Mouse (Mus musculus): ENCODE data around the gene Unc5b. TPM values are rescaled to one million over a fixed set of nuclear protein-coding genes. Genes with fewer than 3 reads are reported as not detected.
A peak's percentile ranks its signal among the peaks of the same experiment; 100 is the strongest.

Unc5b gene
- polyA plus RNA-seq, 1 experiment from 2014 or later, result 3.0 TPM

DNA sequence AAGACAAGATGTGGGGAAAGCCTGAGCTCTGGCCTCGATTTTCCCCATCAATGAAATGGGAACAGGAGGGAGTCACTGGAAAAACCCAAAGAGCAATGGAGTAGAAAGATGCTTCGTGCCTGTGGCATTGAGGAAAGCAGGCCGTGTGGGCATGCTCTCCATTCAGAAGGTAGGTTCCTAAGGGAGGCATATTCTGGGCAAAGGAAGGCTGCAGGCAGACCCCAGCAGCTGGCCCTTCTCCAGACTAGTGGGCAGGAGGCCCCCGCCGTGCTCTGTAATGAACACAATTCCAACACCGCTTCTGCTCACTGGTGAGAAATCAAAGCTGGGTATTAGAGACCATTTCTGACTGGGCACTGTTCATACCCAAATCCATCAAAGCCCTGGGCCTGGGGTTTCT is 2.3 kb downstream of the Unc5b start:
- H3K4me1 ChIP-seq, result peaks cover 54% of the 10 kb centered on the region
- WGBS, result 20% methylated on average over 6 of the region's 6 CpGs
- H3K9ac ChIP-seq, result no peak overlapping the region
- no peaks in the 10 kb centered on the region for H3K9me3 ChIP-seq
- H3K36me3 ChIP-seq, result no peaks in the 10 kb centered on the region
- no peak for ATAC-seq (ENCODE audit: low FRiP score, low read depth)
- no peak overlapping the region for H3K27ac ChIP-seq
- H3K4me2 ChIP-seq (replicated peaks), result peak overlapping the region; percentile 95
- H3K27me3 ChIP-seq (replicated peaks), result peaks cover 79% of the 10 kb centered on the region
- H3K4me3 ChIP-seq, result 0 out of 2 replicates have a peak overlapping the region, but pooled peaks have one; percentile 4

DNA sequence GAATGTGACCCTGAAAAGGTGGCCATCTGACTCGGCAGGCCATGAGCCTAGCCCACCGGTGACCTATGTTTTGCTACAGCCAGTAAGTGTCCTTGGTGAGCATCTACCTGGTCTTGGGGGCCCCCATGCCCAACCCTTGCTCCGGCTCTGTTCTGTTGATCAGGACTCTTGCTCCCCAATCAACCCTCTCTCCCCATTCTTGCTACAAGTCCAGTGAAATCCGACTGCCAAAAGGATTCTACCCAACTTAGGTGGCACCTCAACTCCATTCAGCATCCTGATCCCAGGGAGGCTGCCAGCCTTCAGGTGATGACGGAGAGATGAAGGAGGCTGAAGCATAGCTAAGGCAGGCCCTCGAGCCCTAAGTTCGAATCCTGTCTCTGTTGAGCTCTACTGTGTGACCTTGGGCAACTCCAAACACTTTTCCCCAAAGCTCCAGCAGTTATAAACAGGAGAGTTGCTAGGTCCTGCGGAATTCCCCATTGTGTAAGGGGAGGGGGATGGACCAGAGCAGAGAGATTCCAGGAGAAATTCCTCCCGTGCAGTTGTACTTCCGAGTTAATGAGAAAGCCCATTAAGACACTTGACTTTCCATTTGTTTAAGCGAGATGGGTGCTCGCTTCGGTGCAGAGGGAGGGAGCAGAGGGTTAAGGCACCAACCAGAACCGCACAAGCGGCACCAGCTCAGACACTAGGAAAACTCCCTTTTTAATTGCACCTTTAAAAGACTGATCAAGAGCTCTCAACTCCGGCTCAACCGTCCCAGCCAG is 3.3 kb downstream of the Unc5b start:
- Histone ChIP-seq H3K36me3 (no peaks in the 10 kb centered on the region), H3K4me1 (peaks cover 64% of the 10 kb centered on the region), H3K9ac (no peak overlapping the region), H3K27ac (no peak overlapping the region), H3K9me3 (no peaks in the 10 kb centered on the region), H3K4me3 (no peak overlapping the region), H3K27me3 (replicated peaks) (peaks cover 73% of the 10 kb centered on the region), H3K4me2 (replicated peaks) (peak overlapping the region; percentile 83)
- no peak for ATAC-seq (ENCODE audit: low FRiP score, low read depth)
- 34% methylated on average over 17 of the region's 17 CpGs for WGBS

DNA sequence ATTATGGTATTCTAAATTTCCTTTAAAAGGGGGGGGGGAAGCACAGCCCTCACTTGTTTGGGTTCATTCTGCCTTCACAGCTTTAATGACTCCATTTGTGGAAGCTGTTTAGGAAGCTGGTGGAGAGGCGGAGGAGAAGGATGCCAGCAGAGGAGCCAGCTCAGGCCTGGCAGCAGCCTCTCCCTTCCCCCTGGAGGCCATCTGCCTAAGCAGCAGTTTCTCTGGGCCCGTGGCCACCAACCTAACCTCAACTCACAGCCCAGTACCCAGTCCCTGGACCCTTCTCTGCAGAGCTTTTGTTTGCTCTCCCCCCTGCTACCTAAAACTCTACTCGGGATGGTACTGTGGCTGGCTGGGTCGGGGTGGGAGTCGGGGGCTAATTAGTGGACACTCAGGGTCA is 4.1 kb downstream of the Unc5b start:
- Histone ChIP-seq H3K4me2 (replicated peaks) (peak overlapping the region; percentile 83), H3K4me1 (peaks cover 64% of the 10 kb centered on the region), H3K36me3 (no peaks in the 10 kb centered on the region), H3K27me3 (replicated peaks) (peaks cover 65% of the 10 kb centered on the region), H3K27ac (no peak overlapping the region), H3K9ac (peak overlapping the region; percentile 21; the same call in 1 of the 2 replicates), H3K9me3 (no peaks in the 10 kb centered on the region), H3K4me3 (peak overlapping the region; percentile 27; the same call in 1 of the 2 replicates)
- no peak for ATAC-seq (ENCODE audit: low FRiP score, low read depth)
- WGBS, result 17% methylated on average over 5 of the region's 5 CpGs

DNA sequence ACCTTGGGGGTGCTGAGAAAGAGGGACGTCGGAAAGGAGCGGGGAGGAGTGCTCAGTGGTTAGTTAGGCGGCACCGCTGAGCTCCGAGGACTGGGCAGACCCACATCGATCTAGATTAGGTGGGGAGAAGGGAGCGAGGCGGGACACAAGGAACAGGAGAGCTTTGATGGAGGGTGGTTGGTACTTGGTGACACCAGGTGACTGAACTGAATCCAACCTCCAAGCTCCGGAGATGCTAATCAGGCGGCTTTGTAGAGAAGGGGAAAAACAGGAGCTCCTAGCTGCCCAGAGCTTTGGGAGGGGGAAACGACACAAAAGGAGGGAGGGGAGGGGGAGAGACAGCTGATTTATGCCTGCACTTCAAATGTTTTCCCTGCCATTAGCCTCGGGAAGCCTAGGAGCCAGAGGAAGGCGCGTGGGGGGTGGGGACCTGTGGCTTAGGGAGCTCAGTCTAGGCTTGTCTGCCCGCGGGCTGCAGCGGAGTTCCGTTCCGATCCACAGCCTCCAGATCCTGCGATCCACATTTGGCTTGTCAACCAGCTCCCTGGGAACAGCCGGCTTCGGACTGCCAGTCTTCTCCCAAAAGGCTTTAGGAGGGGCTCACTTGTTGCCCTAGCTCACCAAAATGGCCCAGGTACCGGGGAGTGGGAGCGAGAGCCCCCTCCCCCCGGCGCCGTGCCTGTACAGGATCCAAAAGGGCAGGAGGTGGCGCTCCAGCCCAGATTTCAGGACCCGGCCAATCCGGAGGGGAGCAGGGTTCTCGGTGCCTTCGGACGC is 4.7 kb downstream of the Unc5b start:
- peak; percentile 51 for ATAC-seq (ENCODE audit: low FRiP score, low read depth)
- H3K27me3 ChIP-seq (replicated peaks), result peaks cover 59% of the 10 kb centered on the region
- under 1% methylated on average over 34 of the region's 34 CpGs for WGBS

DNA sequence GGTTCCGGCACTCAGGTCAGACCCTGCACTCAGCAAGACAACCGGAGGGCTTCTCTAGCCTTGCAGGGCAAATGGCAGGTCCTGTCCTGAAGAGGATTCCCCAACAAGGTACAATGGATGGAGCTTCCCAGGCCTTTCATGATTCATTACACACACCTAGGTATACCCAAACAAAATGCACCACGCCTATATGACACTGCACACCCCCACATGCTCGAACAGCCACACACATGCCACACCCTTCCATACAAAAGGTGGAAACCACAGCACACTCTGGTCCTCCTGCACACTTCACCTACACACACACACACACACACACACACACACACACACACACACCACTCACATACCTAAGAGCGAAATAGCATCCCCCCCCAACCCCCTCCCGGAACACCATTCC is 5.4 kb downstream of the Unc5b start:
- no peak overlapping the region for H3K27ac ChIP-seq
- H3K9ac ChIP-seq, result no peak overlapping the region
- 48% methylated on average over 6 of the region's 6 CpGs for WGBS
- H3K4me1 ChIP-seq, result peaks cover 63% of the 10 kb centered on the region
- ATAC-seq (ENCODE audit: low FRiP score, low read depth), result peak; percentile 34; the same call in 1 of the 2 replicates
- peak overlapping the region; percentile 83 for H3K4me2 ChIP-seq (replicated peaks)
- H3K27me3 ChIP-seq (replicated peaks), result peaks cover 56% of the 10 kb centered on the region
- no peaks in the 10 kb centered on the region for H3K9me3 ChIP-seq
- no peaks in the 10 kb centered on the region for H3K36me3 ChIP-seq
- H3K4me3 ChIP-seq, result no peak overlapping the region

More for the DNA sequence above, 4.7 kb downstream of the Unc5b start:
- Histone ChIP-seq H3K4me3 (peak overlapping the region; percentile 27), H3K4me2 (replicated peaks) (peak overlapping the region; percentile 83), H3K4me1 (peaks cover 64% of the 10 kb centered on the region), H3K9ac (peak overlapping the region; percentile 21; the same call in 1 of the 2 replicates), H3K36me3 (no peaks in the 10 kb centered on the region), H3K9me3 (no peaks in the 10 kb centered on the region), H3K27ac (no peak overlapping the region)

DNA sequence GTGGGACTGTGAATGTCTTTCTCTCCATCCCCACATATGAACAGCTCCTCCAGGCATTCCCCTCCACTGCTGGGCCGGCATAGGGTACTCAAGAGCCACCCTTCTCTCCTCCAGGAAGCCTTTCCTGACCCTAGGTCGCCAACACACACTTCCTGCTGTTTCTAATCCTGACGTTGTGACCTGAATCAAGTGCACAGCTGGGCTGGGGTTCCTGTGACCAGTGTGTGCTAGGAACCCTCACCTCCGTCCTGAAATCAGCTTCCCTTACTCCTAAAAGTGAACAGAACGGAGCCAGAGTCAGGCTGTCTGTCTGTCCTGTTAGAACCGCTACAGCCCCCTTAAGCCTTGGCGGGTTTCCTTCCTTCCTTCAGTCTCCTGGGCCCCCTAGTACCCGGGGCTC is 7.6 kb downstream of the Unc5b start:
- ATAC-seq (ENCODE audit: low FRiP score, low read depth), result no peak

DNA sequence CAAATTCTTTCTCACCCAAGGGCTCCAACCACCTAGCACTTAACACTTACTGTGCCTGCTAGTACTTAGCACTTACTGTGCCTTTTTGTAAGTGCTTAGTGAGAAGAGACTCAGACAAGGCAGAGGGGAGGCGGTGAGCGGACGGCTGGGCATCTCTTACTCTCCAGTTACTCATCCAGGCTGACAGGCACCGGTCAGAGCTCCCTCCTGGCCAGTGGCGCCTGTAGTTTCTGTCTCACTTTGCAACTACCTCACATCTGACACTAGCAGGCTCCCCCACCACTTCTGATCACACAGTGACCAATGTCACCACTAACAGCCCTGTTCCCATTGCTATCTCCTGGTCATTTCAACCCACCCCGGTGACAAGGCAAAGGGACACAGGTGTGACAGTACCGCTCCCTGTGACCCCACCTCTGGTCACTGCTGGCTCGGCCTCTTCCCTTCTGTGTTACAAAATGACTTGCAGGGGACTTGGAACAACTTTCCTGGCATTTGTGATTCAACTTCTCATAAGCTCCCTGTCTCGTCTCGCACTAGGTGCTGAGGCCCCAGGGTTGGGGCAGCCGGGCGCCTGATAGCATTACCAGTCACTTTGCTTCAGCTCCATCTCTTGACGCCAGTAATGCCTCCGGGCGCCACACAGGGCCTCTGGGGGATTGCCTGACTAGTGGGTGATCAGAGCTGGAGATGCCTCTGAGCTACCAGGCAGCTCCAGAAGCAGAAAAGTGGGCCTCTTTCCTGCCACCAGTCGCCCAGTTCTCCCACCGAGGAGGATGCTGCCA is 8.5 kb downstream of the Unc5b start:
- no peak for ATAC-seq (ENCODE audit: low FRiP score, low read depth)
- no peak overlapping the region for H3K4me3 ChIP-seq
- peaks cover 25% of the 10 kb centered on the region for H3K27me3 ChIP-seq (replicated peaks)
- H3K27ac ChIP-seq, result no peak overlapping the region
- peaks cover 37% of the 10 kb centered on the region for H3K4me1 ChIP-seq
- no peak overlapping the region for H3K4me2 ChIP-seq (replicated peaks)
- WGBS, result 78% methylated on average over 17 of the region's 17 CpGs
- H3K9ac ChIP-seq, result no peak overlapping the region
- no peaks in the 10 kb centered on the region for H3K36me3 ChIP-seq
- no peaks in the 10 kb centered on the region for H3K9me3 ChIP-seq

More for the DNA sequence above, 7.6 kb downstream of the Unc5b start:
- Histone ChIP-seq H3K9ac (no peak overlapping the region), H3K36me3 (no peaks in the 10 kb centered on the region), H3K4me2 (replicated peaks) (no peak overlapping the region), H3K9me3 (no peaks in the 10 kb centered on the region), H3K27ac (no peak overlapping the region), H3K27me3 (replicated peaks) (peaks cover 34% of the 10 kb centered on the region), H3K4me1 (peaks cover 44% of the 10 kb centered on the region), H3K4me3 (no peak overlapping the region)
- 40% methylated on average over 8 of the region's 8 CpGs for WGBS

DNA sequence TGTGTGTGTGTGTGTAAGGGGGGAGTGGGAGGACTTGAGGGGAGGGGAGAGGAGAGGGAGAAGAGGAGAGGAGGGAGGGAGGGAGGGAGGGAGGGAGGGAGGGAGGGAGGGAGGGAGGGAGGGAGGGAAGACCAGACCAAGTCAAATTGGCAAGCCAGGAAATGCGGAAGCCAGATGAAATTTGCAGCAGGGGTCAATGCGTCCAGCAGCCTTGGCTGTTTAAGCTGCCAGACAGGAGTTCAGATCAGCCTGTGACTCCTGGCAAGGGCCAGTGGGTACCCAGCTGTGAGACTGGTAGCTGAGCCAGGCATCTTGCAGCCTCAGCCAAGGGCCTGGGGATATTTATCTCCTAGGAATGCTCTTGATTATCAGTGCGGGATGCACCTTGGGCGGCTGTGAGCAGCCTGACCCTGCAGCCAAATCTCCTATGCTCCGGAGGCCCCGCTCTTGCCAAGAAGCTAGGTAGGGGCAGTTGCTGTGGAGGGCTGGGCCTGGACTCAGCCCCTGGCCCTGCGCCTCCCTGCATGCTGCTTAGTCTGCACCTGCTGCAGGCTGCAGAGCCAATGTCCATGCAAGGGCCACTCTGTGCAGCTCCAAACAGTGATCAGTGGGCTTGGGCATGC is 9.5 kb downstream of the Unc5b start:
- H3K27me3 ChIP-seq (replicated peaks), result peaks cover 15% of the 10 kb centered on the region; the same call in 1 of the 2 replicates
- H3K36me3 ChIP-seq, result no peaks in the 10 kb centered on the region
- no peak for ATAC-seq (ENCODE audit: low FRiP score, low read depth)
- WGBS, result 53% methylated on average over 7 of the region's 7 CpGs
- peaks cover 33% of the 10 kb centered on the region for H3K4me1 ChIP-seq
- no peak overlapping the region for H3K4me3 ChIP-seq
- H3K9me3 ChIP-seq, result no peaks in the 10 kb centered on the region
- H3K9ac ChIP-seq, result no peak overlapping the region
- H3K27ac ChIP-seq, result no peak overlapping the region
- H3K4me2 ChIP-seq (replicated peaks), result no peak overlapping the region

DNA sequence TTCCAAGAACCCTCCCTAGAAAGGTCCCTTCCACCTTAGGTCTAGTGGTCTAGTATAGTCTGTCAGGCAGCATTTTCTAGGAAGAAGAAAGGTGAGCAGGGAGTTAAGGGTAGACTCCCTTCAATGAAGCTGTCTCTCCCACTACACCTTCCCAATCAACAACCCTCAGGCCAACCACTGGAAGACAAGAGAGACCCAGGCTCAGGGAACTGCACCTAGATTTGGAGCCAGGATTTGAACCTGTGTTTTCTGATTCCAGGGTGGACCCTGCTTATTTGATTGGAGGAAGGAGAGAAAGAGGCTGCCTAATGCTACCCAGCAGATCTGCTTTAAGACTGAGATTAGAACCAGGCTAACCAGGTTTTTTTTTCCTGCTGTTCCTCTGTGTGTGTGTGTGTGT is 10.1 kb downstream of the Unc5b start:
- Histone ChIP-seq H3K9me3 (no peaks in the 10 kb centered on the region), H3K4me1 (peaks cover 33% of the 10 kb centered on the region)
- ATAC-seq (ENCODE audit: low FRiP score, low read depth), result no peak

DNA sequence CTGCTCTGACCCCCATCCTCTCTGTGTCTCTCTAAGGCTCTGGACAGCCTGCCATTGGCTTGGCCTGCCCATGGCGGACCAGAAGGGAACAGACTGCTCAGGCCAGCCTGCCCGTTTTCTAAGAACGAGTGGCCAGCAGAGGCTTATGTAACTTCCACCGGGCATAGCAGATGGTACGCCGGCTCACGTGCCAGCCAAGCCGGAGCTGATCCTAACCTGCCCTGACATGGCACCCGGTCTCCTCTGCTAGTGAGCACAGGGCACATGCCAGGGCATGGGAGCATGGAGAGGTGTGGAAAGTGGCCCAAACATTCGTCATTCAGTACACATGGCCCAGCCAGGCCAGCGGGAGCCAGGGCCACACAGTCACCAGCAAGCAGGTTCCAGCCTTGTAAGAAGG is 10.8 kb downstream of the Unc5b start:
- Histone ChIP-seq H3K27ac (no peak overlapping the region), H3K36me3 (no peaks in the 10 kb centered on the region), H3K4me1 (peaks cover 37% of the 10 kb centered on the region), H3K9ac (no peak overlapping the region), H3K27me3 (replicated peaks) (peaks cover 5% of the 10 kb centered on the region; the same call in 1 of the 2 replicates), H3K4me3 (no peak overlapping the region), H3K9me3 (no peaks in the 10 kb centered on the region), H3K4me2 (replicated peaks) (no peak overlapping the region)
- ATAC-seq (ENCODE audit: low FRiP score, low read depth), result no peak
- 92% methylated on average over 11 of the region's 11 CpGs for WGBS

More for the DNA sequence above, 10.1 kb downstream of the Unc5b start:
- no peak overlapping the region for H3K4me3 ChIP-seq
- H3K4me2 ChIP-seq (replicated peaks), result no peak overlapping the region
- H3K9ac ChIP-seq, result no peak overlapping the region
- H3K36me3 ChIP-seq, result no peaks in the 10 kb centered on the region
- H3K27me3 ChIP-seq (replicated peaks), result peaks cover 12% of the 10 kb centered on the region; the same call in 1 of the 2 replicates
- H3K27ac ChIP-seq, result no peak overlapping the region

DNA sequence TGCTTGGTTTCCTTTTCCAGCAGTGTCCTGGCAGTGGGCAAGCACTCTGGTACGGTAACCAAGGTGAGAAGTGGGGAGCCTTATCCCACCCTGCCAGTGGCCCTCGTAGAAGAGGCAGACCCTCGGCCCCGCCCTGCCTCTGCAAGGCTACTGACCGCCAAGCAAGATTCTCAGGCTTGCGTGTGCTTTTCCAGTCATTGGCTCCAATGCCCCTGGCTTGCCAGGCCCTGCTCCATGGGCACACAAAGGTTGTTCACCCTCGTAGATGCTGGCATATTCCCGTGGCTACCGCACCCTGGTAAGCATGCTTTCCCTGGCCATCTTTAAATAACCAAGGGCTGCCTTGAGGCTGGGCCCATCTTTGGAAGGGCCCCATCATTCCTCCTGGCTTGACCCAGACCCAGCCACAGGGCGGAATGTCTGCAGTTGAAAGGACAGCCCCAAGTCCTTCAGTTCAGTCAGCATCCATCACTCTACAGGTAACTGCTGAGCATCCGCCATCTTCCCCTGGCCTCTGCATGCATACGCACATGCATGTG is 11.7 kb downstream of the Unc5b start:
- Histone ChIP-seq H3K4me2 (replicated peaks) (no peak overlapping the region), H3K36me3 (no peaks in the 10 kb centered on the region), H3K27me3 (replicated peaks) (no peaks in the 10 kb centered on the region), H3K27ac (no peak overlapping the region), H3K9ac (no peak overlapping the region), H3K9me3 (no peaks in the 10 kb centered on the region), H3K4me3 (no peak overlapping the region), H3K4me1 (peaks cover 38% of the 10 kb centered on the region)
- 87% methylated on average over 12 of the region's 12 CpGs for WGBS
- no peak for ATAC-seq (ENCODE audit: low FRiP score, low read depth)

Data from neural tube, embryonic 12.5 days (tissue).